Mouse (Mus musculus) bone marrow macrophage, adult 2 months (primary cell): ENCODE results near the gene Alox8. TPM values are rescaled to one million over a fixed set of nuclear protein-coding genes. Genes with fewer than 3 reads are reported as not detected.

Source experiments
- H3K27ac ChIP-seq: 2 replicates; pipeline ENCODE4 v1.5.1; 2012; ENCODE audit warnings: low read depth, low read length; ENCODE audit not compliant: insufficient read depth
- H3K4me1 ChIP-seq: 2 replicates; pipeline ENCODE4 v1.6.1; 2012; ENCODE audit warnings: low read length; ENCODE audit not compliant: control insufficient read depth, insufficient read depth
- H3K4me3 ChIP-seq: 2 replicates; pipeline ENCODE4 v1.5.1; 2012; ENCODE audit warnings: mild to moderate bottlenecking, low read length, moderate library complexity; ENCODE audit not compliant: insufficient read depth
- CTCF ChIP-seq: IDR thresholded peaks from 2 replicates; pipeline ENCODE4 v1.5.1; 2012; ENCODE audit warnings: low read depth, mild to moderate bottlenecking, low read length, moderate library complexity
- POLR2A ChIP-seq: IDR thresholded peaks from 2 replicates; pipeline ENCODE4 v1.6.1; 2012; ENCODE audit warnings: mild to moderate bottlenecking, low read depth, low read length, borderline replicate concordance
- polyA plus RNA-seq: library from polyadenylated mRNA; stranded (reverse); fragments of >200 nt; gene quantifications from 2 replicates; pipeline ENCODE4 v1.2.4, GENCODE M21; 2012; ENCODE audit not compliant: missing spikeins, insufficient read depth, insufficient read length

The Alox8 gene
- polyA plus RNA-seq, 1 experiment, result not detected

GRCm38 (mm10) chr11:69221070-69221469 is 23.4 kb upstream of the Alox8 start:
- peaks cover 10% of the 10 kb centered on the region; the same call in 1 of the 2 replicates for H3K4me1 ChIP-seq
- H3K27ac ChIP-seq, result no peak overlapping the region
- H3K4me3 ChIP-seq, result no peak overlapping the region
- no peak for TF ChIP-seq POLR2A
- TF ChIP-seq CTCF, result no peak

- H3K4me1 ChIP-seq, result peaks cover 10% of the 10 kb centered on the region; the same call in 1 of the 2 replicates
- H3K4me3 ChIP-seq, result no peak overlapping the region
- no peak overlapping the region for H3K27ac ChIP-seq
- TF ChIP-seq POLR2A, result no peak
- TF ChIP-seq CTCF, result no peak
These were observed 21.0 kb upstream of the Alox8 start for GRCm38 (mm10) chr11:69218661-69219060.

- H3K4me1 ChIP-seq, result peaks cover 4% of the 10 kb centered on the region; the same call in 1 of the 2 replicates
- no peak for TF ChIP-seq CTCF
- no peak for TF ChIP-seq POLR2A
- H3K4me3 ChIP-seq, result no peak overlapping the region
- H3K27ac ChIP-seq, result no peak overlapping the region
These were observed 19.8 kb upstream of the Alox8 start for GRCm38 (mm10) chr11:69217411-69217810.

GRCm38 (mm10) chr11:69211431-69211830 is 13.8 kb upstream of the Alox8 start:
- Histone ChIP-seq H3K4me3 (no peak overlapping the region), H3K27ac (no peak overlapping the region), H3K4me1 (no peaks in the 10 kb centered on the region)
- no peak for TF ChIP-seq CTCF
- no peak for TF ChIP-seq POLR2A

- no peak for TF ChIP-seq POLR2A
- TF ChIP-seq CTCF, result no peak
- Histone ChIP-seq H3K4me1 (peaks cover 18% of the 10 kb centered on the region), H3K27ac (no peak overlapping the region), H3K4me3 (no peak overlapping the region)
These were observed 5.0 kb upstream of the Alox8 start for GRCm38 (mm10) chr11:69202469-69203230.

- no peak overlapping the region for H3K4me3 ChIP-seq
- no peak overlapping the region for H3K27ac ChIP-seq
- TF ChIP-seq POLR2A (no peak), CTCF (no peak)
- peaks cover 18% of the 10 kb centered on the region for H3K4me1 ChIP-seq
These were observed 2.6 kb upstream of the Alox8 start for GRCm38 (mm10) chr11:69200231-69200630.

- H3K27ac ChIP-seq, result no peak overlapping the region
These were observed 1.6 kb upstream of the Alox8 start for GRCm38 (mm10) chr11:69199251-69199650.

GRCm38 (mm10) chr11:69197194-69197593 is 449 bp downstream of the Alox8 start:
- peak overlapping the region; percentile 36 for H3K4me3 ChIP-seq

More at GRCm38 (mm10) chr11:69199251-69199650, 1.6 kb upstream of the Alox8 start:
- Histone ChIP-seq H3K4me3 (no peak overlapping the region), H3K4me1 (peaks cover 18% of the 10 kb centered on the region)
- no peak for TF ChIP-seq POLR2A
- no peak for TF ChIP-seq CTCF

GRCm38 (mm10) chr11:69196766-69197165 is 877 bp downstream of the Alox8 start:
- TF ChIP-seq POLR2A (no peak), CTCF (no peak)
- peaks cover under 1% of the 10 kb centered on the region; the same call in 1 of the 2 replicates for H3K4me1 ChIP-seq
- no peak overlapping the region for H3K4me3 ChIP-seq
- no peak overlapping the region for H3K27ac ChIP-seq

More at GRCm38 (mm10) chr11:69197194-69197593, 449 bp downstream of the Alox8 start:
- no peak overlapping the region for H3K27ac ChIP-seq
- peaks cover 4% of the 10 kb centered on the region for H3K4me1 ChIP-seq
- TF ChIP-seq POLR2A (no peak), CTCF (no peak)

GRCm38 (mm10) chr11:69192840-69193239 is 4.8 kb downstream of the Alox8 start:
- TF ChIP-seq CTCF (no peak), POLR2A (no peak)
- H3K4me3 ChIP-seq, result no peak overlapping the region
- no peak overlapping the region for H3K27ac ChIP-seq
- no peaks in the 10 kb centered on the region; the same call in 1 of the 2 replicates for H3K4me1 ChIP-seq
